Mouse (Mus musculus) kidney, embryonic 15.5 days (tissue): ENCODE measurements around the gene Hddc2. TPM values are rescaled to one million over a fixed set of nuclear protein-coding genes. Genes with fewer than 3 reads are reported as not detected.

Experiments
- ATAC-seq: fragments of 200-750 bp; cut with Nextera tagmentation; replicated peaks from 2 replicates; pipeline ENCODE4 v1.8.0; 2017; ENCODE audit warnings: moderate TSS enrichment; ENCODE audit not compliant: low FRiP score
- H3K27ac ChIP-seq: fragments of 300-500 bp; sonication (generic); 2 replicates; pipeline ENCODE4 v1.5.1; 2015; ENCODE audit warnings: mild to moderate bottlenecking, inconsistent platforms
- H3K27me3 ChIP-seq: fragments of 300-500 bp; sonication (generic); 2 replicates; pipeline ENCODE4 v1.6.1; 2015; ENCODE audit warnings: inconsistent platforms
- H3K36me3 ChIP-seq: fragments of 300-500 bp; sonication (generic); 2 replicates; pipeline ENCODE4 v1.6.1; 2015; ENCODE audit warnings: inconsistent platforms
- H3K4me1 ChIP-seq: fragments of 300-500 bp; sonication (generic); 2 replicates; pipeline ENCODE4 v1.6.1; 2015; ENCODE audit warnings: inconsistent platforms
- H3K4me2 ChIP-seq: fragments of 300-500 bp; sonication (generic); 2 replicates; pipeline ENCODE4 v1.6.1; 2015; ENCODE audit warnings: moderate library complexity, mild to moderate bottlenecking, inconsistent platforms
- H3K4me3 ChIP-seq: fragments of 300-500 bp; sonication (generic); replicated peaks from 2 replicates; pipeline ENCODE4 v1.5.1; 2015; ENCODE audit warnings: mild to moderate bottlenecking, inconsistent platforms
- H3K9ac ChIP-seq: fragments of 300-500 bp; sonication (generic); 2 replicates; pipeline ENCODE4 v1.6.1; 2015; ENCODE audit warnings: mild to moderate bottlenecking, inconsistent platforms
- H3K9me3 ChIP-seq: fragments of 300-500 bp; sonication (generic); replicated peaks from 2 replicates; pipeline ENCODE4 v1.6.1; 2016; ENCODE audit warnings: inconsistent platforms
- whole genome bisulfite sequencing: fragments of 180-500 bp; shearing (Covaris S2); methylation state at CpG from one replicate; pipeline ENCODE4 v1.1.7; 2015; ENCODE audit warnings: mixed read lengths; 5-methylcytosine and 5-hydroxymethylcytosine counted together
- polyA plus RNA-seq: library from polyadenylated mRNA; unstranded; fragments of >200 nt; fragmentation: Nextera tagmentation; extraction: Ambion mirVana; gene quantifications from 2 replicates; pipeline ENCODE4 v1.2.1, GENCODE M21; 2015

Hddc2 gene
- polyA plus RNA-seq, result 73.4 and 77.0 TPM in 2 replicates

- Histone ChIP-seq H3K4me2 (peak within 1 kb of the TSS; percentile 64), H3K4me1 (peaks cover 9% of the 10 kb centered on the region; the same call in 1 of the 2 replicates), H3K9ac (peak within 1 kb of the TSS; percentile 67), H3K27me3 (no peaks in the 10 kb centered on the region), H3K4me3 (peak within 1 kb of the TSS; percentile 60), H3K27ac (peak within 1 kb of the TSS; percentile 93), H3K36me3 (peaks cover 18% of the 10 kb centered on the region), H3K9me3 (no peaks in the 10 kb centered on the region)
- peak; percentile 99 for ATAC-seq
- WGBS, result 4% methylated on average over 42 of the region's 44 CpGs
Observed at GRCm38 (mm10) chr10:31312865-31313848, at the start of gene Hddc2. Gene Hddc2, plus strand, starts transcription at chr10:31313383.

DNA sequence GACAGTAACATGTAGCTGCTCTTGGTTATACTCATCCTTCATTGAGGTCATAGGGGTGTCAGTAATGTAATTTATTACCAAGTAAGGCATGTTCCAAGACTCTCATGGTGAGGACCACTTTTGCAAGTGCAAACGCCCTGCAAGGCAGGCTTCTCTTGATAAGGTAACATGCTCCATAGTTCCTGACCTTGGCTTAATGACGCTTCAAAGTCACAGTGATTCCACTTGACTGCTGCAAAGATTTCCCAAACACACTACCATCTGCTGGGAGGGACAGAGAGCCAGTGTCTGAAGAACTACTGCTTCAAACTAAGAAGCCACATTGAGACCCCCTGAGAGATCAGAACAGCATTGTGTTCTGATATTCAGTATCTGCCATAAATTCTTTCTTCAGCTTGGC lies 40.4 kb upstream of the Hddc2 start:
- no peak for ATAC-seq
- no peaks in the 10 kb centered on the region for H3K9me3 ChIP-seq
- no peak overlapping the region for H3K4me3 ChIP-seq
- no peaks in the 10 kb centered on the region for H3K36me3 ChIP-seq
- no peaks in the 10 kb centered on the region for H3K4me1 ChIP-seq
- no peak overlapping the region for H3K4me2 ChIP-seq
- WGBS, result 52% methylated on average over 2 of the region's 2 CpGs
- H3K27ac ChIP-seq, result no peak overlapping the region
- H3K27me3 ChIP-seq, result no peaks in the 10 kb centered on the region
- H3K9ac ChIP-seq, result no peak overlapping the region

DNA sequence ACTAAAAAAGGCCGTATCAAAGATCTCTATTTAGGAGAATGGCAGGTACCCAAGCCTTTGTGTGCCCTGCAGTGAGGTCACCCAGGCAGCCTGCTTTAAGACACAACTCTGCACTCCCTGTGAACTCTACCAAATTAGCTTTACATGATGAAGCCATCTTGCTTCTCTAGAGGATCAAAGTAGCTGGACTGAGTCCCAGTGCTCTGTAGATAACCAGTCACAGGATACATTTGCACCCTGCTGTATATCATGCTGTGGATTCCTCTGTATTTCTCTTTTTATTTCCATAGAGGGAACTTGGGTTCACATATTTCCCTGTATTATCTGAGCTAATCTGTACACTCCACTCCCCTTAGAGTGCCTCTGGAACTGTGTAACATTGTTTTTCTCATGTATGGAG lies 40.0 kb upstream of the Hddc2 start:
- no peaks in the 10 kb centered on the region for H3K36me3 ChIP-seq
- 69% methylated on average over 1 of the region's 1 CpGs for WGBS
- H3K9me3 ChIP-seq, result no peaks in the 10 kb centered on the region
- no peak overlapping the region for H3K4me2 ChIP-seq
- H3K27ac ChIP-seq, result no peak overlapping the region
- H3K9ac ChIP-seq, result no peak overlapping the region
- no peak for ATAC-seq
- no peaks in the 10 kb centered on the region for H3K27me3 ChIP-seq
- H3K4me1 ChIP-seq, result no peaks in the 10 kb centered on the region
- no peak overlapping the region for H3K4me3 ChIP-seq

- no peak for ATAC-seq
- H3K27me3 ChIP-seq, result no peaks in the 10 kb centered on the region
- H3K4me1 ChIP-seq, result no peaks in the 10 kb centered on the region
- H3K9me3 ChIP-seq, result no peaks in the 10 kb centered on the region
- H3K36me3 ChIP-seq, result no peaks in the 10 kb centered on the region
- H3K9ac ChIP-seq, result no peak overlapping the region
- H3K27ac ChIP-seq, result no peak overlapping the region
- no peak overlapping the region for H3K4me2 ChIP-seq
- H3K4me3 ChIP-seq, result no peak overlapping the region
Observed at GRCm38 (mm10) chr10:31287787-31288186, 25.4 kb upstream of the Hddc2 start.

DNA sequence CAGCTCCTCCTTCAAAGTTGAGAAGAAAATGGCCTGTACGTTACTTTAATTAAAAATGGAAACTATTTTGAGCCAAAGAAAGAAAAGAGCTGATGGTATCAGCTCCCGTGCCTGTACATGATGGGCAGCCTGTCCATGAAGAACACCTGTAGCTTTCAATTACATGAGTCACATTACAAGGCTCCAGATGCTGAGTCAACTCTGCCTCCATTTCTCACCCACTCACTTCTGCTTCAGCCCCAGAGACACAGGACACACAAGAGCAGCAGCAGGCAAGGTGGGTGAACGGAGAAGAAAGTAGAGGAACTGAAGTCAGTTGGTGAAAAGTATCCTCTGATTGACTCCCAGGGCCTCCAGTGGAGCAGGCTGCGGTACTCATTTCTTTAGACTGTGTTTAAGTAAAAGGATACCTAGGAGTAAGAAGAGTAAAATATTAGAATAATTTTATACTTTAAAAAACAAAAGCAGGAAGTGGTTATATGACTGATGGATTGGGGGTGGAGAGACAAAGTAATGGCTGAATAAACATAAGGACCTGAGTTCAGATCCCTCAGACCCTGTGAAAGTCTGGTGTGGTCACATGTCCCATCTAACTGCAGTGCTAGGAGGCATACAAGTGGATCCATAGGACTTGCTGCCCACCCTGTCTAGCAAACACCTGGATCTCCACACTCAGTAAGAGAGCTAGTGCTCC lies 24.3 kb upstream of the Hddc2 start:
- 82% methylated on average over 4 of the region's 4 CpGs for WGBS

DNA sequence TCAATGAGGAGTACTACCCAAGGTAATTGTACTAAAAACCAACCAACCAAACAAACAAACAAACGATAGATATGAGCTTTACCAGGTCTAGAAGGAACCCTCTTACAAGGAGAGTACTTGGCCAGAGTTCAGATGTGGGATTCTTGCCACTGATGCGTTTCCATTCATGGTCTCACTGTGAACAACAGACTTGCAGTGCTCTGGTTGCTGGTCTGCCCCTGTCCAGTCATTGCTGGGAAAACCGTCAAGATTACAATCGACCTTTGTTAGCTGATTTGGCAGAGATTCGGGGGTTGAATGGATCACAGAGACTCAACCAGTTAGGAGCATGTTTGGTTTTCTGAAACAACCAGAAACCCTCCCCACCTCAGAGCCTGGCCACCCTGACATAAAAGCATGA lies 17.5 kb upstream of the Hddc2 start:
- Histone ChIP-seq H3K4me1 (no peaks in the 10 kb centered on the region), H3K36me3 (no peaks in the 10 kb centered on the region), H3K9ac (no peak overlapping the region), H3K9me3 (no peaks in the 10 kb centered on the region), H3K27me3 (no peaks in the 10 kb centered on the region), H3K27ac (no peak overlapping the region), H3K4me2 (no peak overlapping the region), H3K4me3 (no peak overlapping the region)
- ATAC-seq, result no peak
- 64% methylated on average over 5 of the region's 5 CpGs for WGBS

More for the DNA sequence above, 24.3 kb upstream of the Hddc2 start:
- Histone ChIP-seq H3K27ac (no peak overlapping the region), H3K4me2 (no peak overlapping the region), H3K9me3 (no peaks in the 10 kb centered on the region), H3K4me1 (no peaks in the 10 kb centered on the region), H3K9ac (no peak overlapping the region), H3K4me3 (no peak overlapping the region), H3K36me3 (no peaks in the 10 kb centered on the region), H3K27me3 (no peaks in the 10 kb centered on the region)
- ATAC-seq, result no peak

GRCm38 (mm10) chr10:31296458-31296857 lies 16.7 kb upstream of the Hddc2 start:
- Histone ChIP-seq H3K27ac (no peak overlapping the region), H3K4me2 (no peak overlapping the region), H3K4me3 (no peak overlapping the region), H3K27me3 (no peaks in the 10 kb centered on the region), H3K9me3 (no peaks in the 10 kb centered on the region), H3K4me1 (no peaks in the 10 kb centered on the region), H3K36me3 (no peaks in the 10 kb centered on the region), H3K9ac (no peak overlapping the region)
- 64% methylated on average over 1 of the region's 1 CpGs for WGBS
- no peak for ATAC-seq

- H3K4me1 ChIP-seq, result no peaks in the 10 kb centered on the region
- H3K4me2 ChIP-seq, result no peak overlapping the region
- H3K9ac ChIP-seq, result no peak overlapping the region
- H3K4me3 ChIP-seq, result no peak overlapping the region
- H3K36me3 ChIP-seq, result no peaks in the 10 kb centered on the region
- no peaks in the 10 kb centered on the region for H3K27me3 ChIP-seq
- WGBS, result 49% methylated on average over 4 of the region's 4 CpGs
- H3K9me3 ChIP-seq, result no peaks in the 10 kb centered on the region
- no peak for ATAC-seq
- no peak overlapping the region for H3K27ac ChIP-seq
Observed at GRCm38 (mm10) chr10:31297106-31297505, 16.1 kb upstream of the Hddc2 start.

GRCm38 (mm10) chr10:31298263-31298662 lies 14.9 kb upstream of the Hddc2 start:
- Histone ChIP-seq H3K27ac (no peak overlapping the region), H3K27me3 (no peaks in the 10 kb centered on the region), H3K4me2 (no peak overlapping the region), H3K9me3 (no peaks in the 10 kb centered on the region), H3K9ac (no peak overlapping the region), H3K36me3 (no peaks in the 10 kb centered on the region), H3K4me3 (no peak overlapping the region), H3K4me1 (no peaks in the 10 kb centered on the region)
- 53% methylated on average over 2 of the region's 2 CpGs for WGBS
- no peak for ATAC-seq

DNA sequence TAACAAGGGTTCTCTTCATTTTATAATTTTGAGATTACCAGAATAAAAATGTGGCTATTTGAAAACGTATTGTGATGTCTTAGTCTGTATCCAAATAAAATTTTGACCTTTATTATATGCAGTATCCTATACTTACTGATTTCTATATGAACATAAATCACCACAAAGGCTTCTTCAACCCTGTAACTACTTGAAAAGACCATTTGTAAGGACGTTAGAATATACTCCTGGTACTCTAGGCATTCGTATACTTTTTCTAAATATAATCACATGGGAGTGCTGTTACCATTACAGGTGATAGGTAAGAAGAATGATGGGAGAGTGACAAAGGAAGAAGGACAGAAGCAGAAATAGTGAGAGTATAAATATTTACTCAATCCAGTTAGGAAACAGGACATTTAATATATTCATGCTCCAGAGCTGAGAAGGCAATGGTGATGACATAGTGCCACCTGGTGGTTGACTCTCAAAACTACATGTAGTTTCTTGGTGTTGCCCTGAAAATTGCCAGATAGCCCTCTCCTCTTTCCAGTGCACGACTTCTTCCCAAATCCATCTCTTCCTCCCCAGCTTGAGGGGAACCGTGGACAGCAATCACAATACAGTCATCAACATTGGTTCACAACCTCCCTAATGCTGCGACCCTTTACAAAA lies 14.1 kb upstream of the Hddc2 start:
- no peak overlapping the region for H3K4me3 ChIP-seq
- ATAC-seq, result peak; percentile 43; the same call in 1 of the 2 replicates
- H3K9me3 ChIP-seq, result no peaks in the 10 kb centered on the region
- no peak overlapping the region for H3K27ac ChIP-seq
- WGBS, result 40% methylated on average over 6 of the region's 6 CpGs
- H3K4me2 ChIP-seq, result no peak overlapping the region
- H3K9ac ChIP-seq, result no peak overlapping the region
- no peaks in the 10 kb centered on the region for H3K36me3 ChIP-seq
- no peaks in the 10 kb centered on the region for H3K27me3 ChIP-seq
- no peaks in the 10 kb centered on the region for H3K4me1 ChIP-seq

DNA sequence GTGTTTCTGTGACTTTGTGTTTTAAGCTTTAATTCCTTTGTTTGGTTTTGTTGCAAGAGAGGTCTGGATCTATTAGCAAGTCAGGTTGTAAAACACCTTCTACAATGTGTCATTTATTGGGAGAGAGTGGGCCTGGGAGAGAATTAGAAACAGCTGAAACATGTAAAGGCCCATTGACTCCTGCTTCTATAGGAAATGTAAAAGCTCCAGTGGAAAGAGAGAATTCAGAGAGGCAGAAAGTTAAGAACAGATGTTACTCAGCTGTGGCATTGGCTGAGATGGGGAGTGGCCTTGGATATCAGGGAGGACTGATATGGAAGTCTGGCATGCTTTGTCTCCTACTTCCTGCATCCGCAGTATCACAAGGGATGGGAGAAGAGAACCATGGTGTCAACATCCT lies 12.9 kb upstream of the Hddc2 start:
- Histone ChIP-seq H3K9ac (no peak overlapping the region), H3K4me1 (no peaks in the 10 kb centered on the region), H3K9me3 (no peaks in the 10 kb centered on the region), H3K4me3 (no peak overlapping the region), H3K27me3 (no peaks in the 10 kb centered on the region), H3K36me3 (no peaks in the 10 kb centered on the region), H3K4me2 (no peak overlapping the region), H3K27ac (no peak overlapping the region)
- no peak for ATAC-seq
- WGBS, result 57% methylated on average over 1 of the region's 1 CpGs

GRCm38 (mm10) chr10:31303446-31303845 lies 9.7 kb upstream of the Hddc2 start:
- H3K27ac ChIP-seq, result no peak overlapping the region
- H3K9ac ChIP-seq, result no peak overlapping the region
- no peak overlapping the region for H3K4me2 ChIP-seq
- no peak overlapping the region for H3K4me3 ChIP-seq
- WGBS, result 95% methylated on average over 2 of the region's 2 CpGs
- H3K36me3 ChIP-seq, result no peaks in the 10 kb centered on the region
- ATAC-seq, result no peak
- H3K4me1 ChIP-seq, result no peaks in the 10 kb centered on the region
- H3K27me3 ChIP-seq, result no peaks in the 10 kb centered on the region
- no peaks in the 10 kb centered on the region for H3K9me3 ChIP-seq
